Mouse (Mus musculus) NIH3T3 (cell line): ENCODE results near the gene Kcnmb1.

ENCODE experiments used
- DNase-seq: peaks from one replicate; pipeline ENCODE4 v3.0.0-alpha.2; 2012; ENCODE audit warnings: low read depth

The Kcnmb1 gene

DNA sequence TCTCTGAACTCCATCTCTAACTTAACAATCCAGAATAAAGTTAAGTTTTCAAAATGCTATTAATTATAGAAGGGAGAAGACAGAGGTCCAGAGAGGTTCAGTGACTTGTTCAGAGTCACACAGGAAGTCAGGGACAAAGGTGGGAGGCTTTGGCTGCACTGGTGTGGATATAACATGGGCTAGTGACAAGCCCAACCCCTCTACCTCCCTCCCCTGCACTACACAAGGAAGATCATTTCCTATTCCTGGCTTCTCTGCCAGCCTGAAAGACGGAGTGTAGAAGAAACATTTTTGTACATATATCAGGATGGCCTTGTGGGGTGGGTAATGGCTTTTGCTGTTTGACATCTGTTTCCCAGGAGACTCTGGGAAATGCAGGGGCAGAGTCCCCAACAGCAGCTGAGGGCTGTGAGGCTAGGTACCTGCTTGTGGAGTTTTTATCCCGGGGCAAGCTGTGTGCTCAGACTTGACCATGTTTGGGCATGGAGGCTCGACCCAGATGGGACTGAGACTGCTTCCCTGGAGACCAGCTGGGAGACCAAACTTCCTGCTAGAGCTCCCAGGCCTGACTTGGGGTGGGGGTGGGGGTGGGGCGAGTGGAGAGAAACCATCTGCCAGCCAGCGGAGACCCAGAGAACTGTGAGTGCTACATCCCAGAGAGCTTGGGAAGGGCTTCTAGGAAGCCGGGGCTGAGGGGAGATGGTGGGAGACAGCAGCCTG is at the start of gene Kcnmb1:
TSS of gene Kcnmb1 (plus strand) at position 326 of the 720 bp plus-strand sequence.
- DNase-seq = no peak

- no peak for DNase-seq
Observed at GRCm38 (mm10) chr11:33913061-33913460, 49.8 kb upstream of the Kcnmb1 start.

DNA sequence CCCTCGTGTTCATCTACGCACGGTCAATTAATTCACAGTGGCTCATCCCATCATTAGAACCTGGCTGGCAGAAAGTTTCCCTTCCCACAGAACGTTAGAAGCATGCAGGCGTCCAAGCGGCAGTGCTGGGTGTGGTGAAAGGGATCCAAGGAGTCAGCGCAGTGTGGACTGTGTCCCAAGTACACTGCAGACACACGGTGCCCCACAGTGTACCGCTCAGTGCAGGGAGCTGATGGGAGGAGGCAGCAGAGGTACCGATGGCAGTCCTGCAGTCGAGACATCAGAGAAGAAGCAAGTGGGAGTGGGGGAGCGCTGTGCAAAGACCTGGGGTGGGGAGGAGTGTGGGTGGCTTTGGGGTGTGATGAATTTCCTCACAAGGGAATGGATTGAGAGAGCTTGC is 48.6 kb upstream of the Kcnmb1 start:
- DNase-seq = no peak

DNA sequence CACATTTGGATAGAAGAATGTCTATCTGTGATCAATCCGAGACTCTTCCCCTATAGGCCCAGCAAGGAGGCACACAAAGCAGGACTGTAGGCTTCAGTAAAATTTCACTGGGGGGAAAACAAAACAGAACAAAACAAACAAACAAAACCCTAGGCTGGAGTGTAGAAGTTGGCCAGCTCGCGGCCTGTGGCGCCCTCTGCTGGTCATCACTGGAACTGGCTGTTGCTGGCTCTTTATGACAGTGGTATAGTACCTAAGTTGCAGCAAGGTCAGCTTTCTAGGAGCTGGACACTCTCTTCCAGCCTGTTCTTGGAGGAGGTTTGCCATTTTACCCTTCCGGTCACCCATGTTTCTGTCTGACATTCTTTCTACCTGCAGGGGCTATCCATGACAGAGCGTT is 45.2 kb upstream of the Kcnmb1 start:
- DNase-seq = peak; percentile 62

DNA sequence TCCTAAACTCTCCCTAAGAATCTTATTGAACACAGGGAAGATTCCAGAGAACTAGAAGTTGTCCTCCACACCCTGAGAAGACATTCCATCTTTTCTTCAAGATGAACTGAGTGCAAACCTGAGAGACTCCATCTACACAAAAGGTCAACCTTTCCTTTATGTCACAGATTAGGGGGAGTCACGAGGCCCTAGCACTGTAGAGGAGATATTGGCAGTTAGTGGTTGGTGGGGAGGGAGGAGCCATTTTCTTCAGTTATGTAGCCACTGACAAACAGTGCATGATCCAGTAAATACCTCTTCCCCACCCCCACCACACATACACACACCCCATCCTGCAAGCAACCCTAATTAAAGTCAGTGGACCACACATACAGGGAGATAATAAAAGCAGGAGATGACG is 44.4 kb upstream of the Kcnmb1 start:
- DNase-seq = no peak

- no peak for DNase-seq
Observed at GRCm38 (mm10) chr11:33919826-33920225, 43.0 kb upstream of the Kcnmb1 start.

DNA sequence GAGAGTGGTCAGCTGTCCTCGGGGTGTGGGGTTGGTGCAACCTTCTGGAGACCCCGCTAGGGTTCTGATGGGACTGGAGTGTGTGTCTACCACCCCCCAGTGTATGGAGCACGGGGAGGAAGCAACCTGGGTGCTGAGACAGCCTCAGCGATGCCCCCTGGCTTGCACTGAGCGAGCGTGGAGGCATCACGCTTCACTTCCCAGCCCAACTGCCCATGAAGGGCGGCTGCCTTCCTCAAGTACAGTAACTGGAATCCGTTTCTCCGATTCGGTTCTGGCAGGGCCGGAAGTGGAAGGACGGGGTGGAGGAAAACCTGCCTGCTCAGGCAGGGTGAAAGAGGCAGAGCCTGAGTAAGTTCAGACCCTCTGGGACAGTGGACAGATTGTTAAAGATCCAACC is 41.4 kb upstream of the Kcnmb1 start:
- no peak for DNase-seq

DNA sequence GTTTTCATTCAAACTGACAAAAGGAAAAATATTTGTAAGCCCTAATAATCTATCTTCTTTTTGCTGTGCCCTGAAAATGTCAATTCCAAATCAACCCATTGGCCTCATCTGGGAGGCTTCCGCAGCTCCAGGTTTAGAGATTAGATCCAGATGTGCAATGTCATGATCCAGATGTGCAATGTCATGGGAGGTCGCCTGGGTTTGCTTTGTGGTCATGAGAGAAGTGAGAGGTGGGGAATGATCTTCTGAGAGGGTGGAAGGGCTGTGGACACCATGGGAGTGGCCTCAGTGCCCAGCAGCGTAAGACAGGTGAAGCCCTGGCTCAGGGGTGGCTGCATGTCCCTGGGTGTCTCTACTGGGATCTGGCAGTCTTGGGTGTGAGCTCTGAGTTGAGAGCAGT is 39.8 kb upstream of the Kcnmb1 start:
- no peak for DNase-seq

DNA sequence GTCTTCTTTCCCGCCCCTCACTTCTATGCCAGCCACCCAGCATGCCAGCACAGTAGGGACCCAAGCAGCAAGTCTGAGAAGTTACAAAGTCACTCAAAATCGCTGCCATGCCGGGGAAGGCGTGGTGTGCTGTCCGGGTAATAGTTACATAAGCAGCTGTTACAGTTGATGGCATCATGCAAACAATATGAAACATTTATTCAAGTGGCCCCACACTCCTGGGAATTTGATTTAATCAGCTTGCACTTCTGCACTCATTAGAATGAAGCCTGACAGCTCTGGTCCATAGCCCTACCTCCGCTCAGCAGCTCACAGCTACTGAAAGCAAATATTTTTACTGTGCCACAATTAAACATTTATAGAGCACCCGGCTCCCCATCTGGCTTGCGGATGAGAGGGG is 37.0 kb upstream of the Kcnmb1 start:
- DNase-seq = no peak

DNA sequence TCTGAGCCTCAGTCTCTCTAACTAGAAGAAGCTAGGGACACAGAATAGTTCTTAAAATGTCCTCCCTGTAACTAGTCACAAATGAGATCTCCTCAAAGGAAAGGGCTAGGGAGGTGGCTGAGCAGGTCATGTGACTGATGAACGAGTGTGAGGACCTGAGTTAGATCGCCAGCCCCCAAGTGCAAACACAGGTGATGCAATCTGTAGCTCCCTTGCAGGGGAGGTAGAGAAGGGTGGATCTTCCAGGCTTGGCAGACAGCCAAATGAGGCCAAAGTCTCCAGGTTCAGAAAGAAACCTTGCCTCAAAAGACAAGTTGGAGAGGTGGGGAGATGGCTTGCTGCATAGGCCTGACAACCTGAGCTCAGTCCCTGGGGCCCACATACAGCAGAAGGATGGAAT is 36.3 kb upstream of the Kcnmb1 start:
- DNase-seq = no peak

GRCm38 (mm10) chr11:33927321-33927720 is 35.5 kb upstream of the Kcnmb1 start:
- no peak for DNase-seq

DNA sequence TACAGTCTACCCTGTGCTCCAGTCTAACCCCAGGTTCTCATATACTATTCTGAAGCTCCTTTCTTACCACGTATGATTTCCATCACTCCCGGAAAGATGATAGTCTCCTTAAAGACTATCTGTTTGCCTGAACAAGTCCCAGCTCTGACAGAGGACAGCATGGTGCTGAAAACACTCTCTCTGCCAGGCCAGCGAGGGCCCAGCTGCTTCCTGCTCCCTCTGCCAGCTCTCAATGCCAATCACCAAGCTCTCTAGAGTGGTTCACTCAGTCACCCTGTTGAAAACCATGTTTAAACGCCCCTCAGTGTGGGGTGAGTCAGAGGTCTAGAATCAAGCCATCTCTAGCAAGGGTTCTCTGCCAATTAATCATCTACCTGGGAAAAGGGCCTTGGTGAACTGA is 35.0 kb upstream of the Kcnmb1 start:
- DNase-seq = no peak

- peak; percentile 16 for DNase-seq
Observed at GRCm38 (mm10) chr11:33928658-33929057, 34.2 kb upstream of the Kcnmb1 start.

GRCm38 (mm10) chr11:33929412-33929811 is 33.4 kb upstream of the Kcnmb1 start:
- no peak for DNase-seq

DNA sequence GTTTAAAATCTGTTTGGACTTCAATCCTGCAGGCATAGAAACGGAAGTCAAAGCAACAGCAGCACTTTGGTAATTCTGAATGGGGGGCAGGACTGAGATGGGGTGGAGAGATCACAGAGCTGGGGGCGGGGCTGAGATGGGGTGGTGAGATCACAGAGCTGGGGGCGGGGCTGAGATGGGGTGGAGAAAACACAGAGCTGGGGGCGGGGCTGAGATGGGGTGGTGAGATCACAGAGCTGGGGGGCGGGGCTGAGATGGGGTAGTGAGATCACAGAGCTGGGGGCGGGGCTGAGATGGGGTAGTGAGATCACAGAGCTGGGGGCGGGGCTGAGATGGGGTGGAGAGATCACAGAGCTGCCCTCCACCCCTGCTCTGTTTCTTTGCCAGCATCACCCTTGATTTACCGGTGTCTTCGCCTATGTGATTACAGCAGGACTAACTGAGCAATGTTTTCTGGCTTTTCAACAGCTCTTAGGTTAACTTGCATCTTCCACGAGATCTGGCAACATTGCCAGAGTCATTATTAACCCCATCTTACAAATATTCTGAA is 30.9 kb upstream of the Kcnmb1 start:
- no peak for DNase-seq

DNA sequence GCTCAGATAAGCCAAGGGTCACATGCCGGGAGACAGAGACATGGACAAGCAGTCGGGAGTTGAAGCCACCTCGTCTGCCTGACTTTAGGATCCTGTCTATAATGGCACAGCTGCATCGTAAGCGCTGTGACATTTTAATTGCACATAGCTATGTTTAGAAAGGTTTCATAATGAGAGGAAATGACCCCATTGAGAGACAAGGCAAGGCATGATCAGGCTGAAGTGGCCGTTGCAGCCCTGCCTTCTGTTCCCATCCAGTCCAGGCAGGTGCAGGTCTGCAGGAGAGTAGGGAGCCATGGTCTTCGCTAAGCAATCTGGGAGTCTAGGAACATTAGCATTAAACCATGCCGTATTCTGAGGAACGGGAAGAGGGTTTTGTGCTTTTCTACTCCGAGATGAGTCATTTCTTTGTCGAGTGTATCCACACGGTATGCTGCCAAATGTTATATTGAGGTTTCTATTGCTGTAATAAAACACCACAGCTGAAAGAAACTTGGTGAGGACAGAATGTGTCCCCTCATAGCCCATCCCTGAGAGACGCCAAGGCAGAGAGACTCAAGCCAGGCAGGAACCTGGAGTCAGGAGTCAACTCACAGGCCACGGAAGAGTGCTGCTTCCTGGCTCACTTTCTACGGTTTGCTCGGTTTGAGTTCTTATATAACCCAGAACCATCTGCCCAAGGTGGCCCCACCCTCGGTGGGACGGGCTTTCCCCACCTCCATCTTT is 30.3 kb upstream of the Kcnmb1 start:
- DNase-seq = no peak

GRCm38 (mm10) chr11:33934286-33934685 is 28.5 kb upstream of the Kcnmb1 start:
- no peak for DNase-seq

DNA sequence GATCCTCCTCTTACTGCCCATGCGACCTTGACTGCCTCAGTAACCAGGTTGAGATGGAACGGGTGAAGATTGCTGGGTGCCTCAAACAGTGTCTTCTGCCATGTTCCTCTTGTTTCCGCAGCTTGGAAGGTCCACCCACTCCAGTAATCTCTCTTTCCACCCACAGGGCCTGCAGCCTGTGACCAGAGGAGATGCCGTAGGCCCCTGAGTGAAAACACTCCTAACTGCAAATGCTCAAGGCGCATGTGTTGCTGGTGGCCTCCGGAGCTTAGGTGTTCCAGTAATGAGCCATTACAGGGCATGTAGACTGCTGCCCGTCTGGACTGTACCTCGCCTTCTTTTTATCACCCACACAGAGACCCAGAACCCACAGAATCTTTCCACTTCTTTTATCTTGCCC is 25.2 kb upstream of the Kcnmb1 start:
- DNase-seq = no peak

GRCm38 (mm10) chr11:33938561-33939274 is 24.1 kb upstream of the Kcnmb1 start:
- no peak for DNase-seq

DNA sequence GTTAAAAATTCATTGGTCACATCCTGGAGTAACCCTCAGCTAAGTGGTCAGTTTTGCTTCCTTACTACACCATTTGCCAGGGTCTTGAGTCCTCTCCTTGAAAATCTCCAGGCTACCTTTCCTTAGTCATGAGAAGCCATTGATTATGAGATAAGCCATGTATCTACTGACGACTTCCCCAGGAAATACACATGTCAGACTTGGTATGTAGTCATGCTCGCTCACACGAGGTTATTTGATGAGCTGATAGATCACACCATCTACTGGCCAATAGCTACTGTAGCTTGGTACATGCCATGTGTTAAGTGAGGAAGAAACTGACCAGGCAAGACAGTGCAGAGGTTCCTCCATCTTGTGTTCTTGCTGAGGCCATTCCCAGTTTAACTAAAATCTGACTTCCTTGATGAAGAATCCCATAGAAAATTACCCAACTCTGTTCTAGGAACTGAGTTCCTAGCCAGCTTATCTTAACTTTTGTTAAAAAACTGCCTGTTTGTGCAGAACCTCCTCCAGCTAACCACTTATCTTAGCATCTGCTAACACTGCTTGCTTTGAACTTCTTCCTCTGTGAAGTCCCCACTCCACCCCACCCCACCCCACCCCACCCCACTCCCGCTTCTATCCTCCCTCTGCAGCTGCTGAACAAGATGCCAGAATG is 23.2 kb upstream of the Kcnmb1 start:
- DNase-seq = no peak

GRCm38 (mm10) chr11:33943565-33943964 is 19.2 kb upstream of the Kcnmb1 start:
- no peak for DNase-seq

DNA sequence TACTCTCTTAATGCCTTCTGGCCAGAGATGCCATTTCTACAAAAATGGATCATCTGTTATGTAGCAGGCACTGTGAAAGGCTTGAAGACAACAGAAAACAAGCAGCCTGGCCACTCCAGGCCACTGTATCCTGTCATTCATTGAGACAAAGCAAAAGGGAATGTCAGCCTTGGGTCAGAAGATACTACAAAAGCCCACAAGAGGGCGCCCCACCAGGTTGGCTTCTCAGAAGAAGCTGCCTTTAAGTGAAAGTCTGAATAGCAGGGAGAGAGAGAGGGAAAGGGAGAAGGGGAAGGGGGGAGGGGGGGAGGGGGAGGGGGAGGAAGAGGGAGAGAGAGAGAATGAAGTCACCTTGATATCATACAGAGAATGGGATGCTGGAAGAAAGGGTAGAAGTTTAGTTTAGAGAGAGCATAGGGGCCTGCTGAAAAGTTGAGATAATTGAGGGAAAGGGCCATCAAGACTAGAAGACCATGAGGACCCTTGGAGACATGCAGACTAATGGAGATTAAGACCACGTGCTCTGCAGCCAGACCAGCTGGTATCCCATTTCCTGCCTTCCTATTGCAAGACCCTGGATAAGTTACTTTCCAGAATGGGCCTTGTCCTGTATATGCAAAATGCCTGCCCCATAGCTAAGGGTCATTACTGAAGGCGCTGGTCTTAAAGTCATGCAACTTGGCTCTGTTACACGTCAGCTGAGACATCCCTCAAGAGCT is 18.6 kb upstream of the Kcnmb1 start:
- DNase-seq = no peak
